Mouse (Mus musculus) neural tube, embryonic 15.5 days (tissue): ENCODE data around the gene Atxn7l3. TPM values are rescaled to one million over a fixed set of nuclear protein-coding genes. Genes with fewer than 3 reads are reported as not detected.
A peak's percentile ranks its signal among the peaks of the same experiment; 100 is the strongest.

Experiments used
- ATAC-seq: fragments of 200-750 bp; cut with Nextera tagmentation; 2 replicates; pipeline ENCODE4 v1.8.0; 2017; ENCODE audit warnings: mild to moderate bottlenecking, moderate TSS enrichment, moderate library complexity; ENCODE audit not compliant: low FRiP score
- H3K27ac ChIP-seq: fragments of 300-500 bp; sonication (generic); replicated peaks from 2 replicates; pipeline ENCODE4 v1.5.1; 2015; ENCODE audit warnings: mild to moderate bottlenecking, inconsistent platforms
- H3K27me3 ChIP-seq: fragments of 300-500 bp; sonication (generic); replicated peaks from 2 replicates; pipeline ENCODE4 v1.6.1; 2015; ENCODE audit warnings: inconsistent platforms
- H3K36me3 ChIP-seq: fragments of 300-500 bp; sonication (generic); 2 replicates; pipeline ENCODE4 v1.6.1; 2015; ENCODE audit warnings: inconsistent platforms
- H3K4me1 ChIP-seq: fragments of 300-500 bp; sonication (generic); 2 replicates; pipeline ENCODE4 v1.6.1; 2015; ENCODE audit warnings: inconsistent platforms
- H3K4me2 ChIP-seq: fragments of 300-500 bp; sonication (generic); 2 replicates; pipeline ENCODE4 v1.6.1; 2015; ENCODE audit warnings: inconsistent platforms, mild to moderate bottlenecking, moderate library complexity
- H3K4me3 ChIP-seq: fragments of 300-500 bp; sonication (generic); replicated peaks from 2 replicates; pipeline ENCODE4 v1.5.1; 2015; ENCODE audit warnings: mild to moderate bottlenecking, inconsistent platforms
- H3K9ac ChIP-seq: fragments of 300-500 bp; sonication (generic); replicated peaks from 2 replicates; pipeline ENCODE4 v1.6.1; 2015; ENCODE audit warnings: mild to moderate bottlenecking, inconsistent platforms
- H3K9me3 ChIP-seq: fragments of 300-500 bp; sonication (generic); replicated peaks from 2 replicates; pipeline ENCODE4 v1.6.1; 2016; ENCODE audit warnings: inconsistent platforms
- WGBS: fragments of 180-500 bp; shearing (Covaris S2); methylation state at CpG from one replicate; pipeline ENCODE4 v1.1.7; 2015; ENCODE audit warnings: mixed read lengths; 5-methylcytosine and 5-hydroxymethylcytosine counted together
- polyA plus RNA-seq: library from polyadenylated mRNA; unstranded; fragments of >200 nt; fragmentation: Nextera tagmentation; extraction: Ambion mirVana; gene quantifications from 2 replicates; pipeline ENCODE4 v1.2.1, GENCODE M21; 2015

The Atxn7l3 gene
- polyA plus RNA-seq, 1 experiment from 2014 or later: 28.1 TPM

DNA sequence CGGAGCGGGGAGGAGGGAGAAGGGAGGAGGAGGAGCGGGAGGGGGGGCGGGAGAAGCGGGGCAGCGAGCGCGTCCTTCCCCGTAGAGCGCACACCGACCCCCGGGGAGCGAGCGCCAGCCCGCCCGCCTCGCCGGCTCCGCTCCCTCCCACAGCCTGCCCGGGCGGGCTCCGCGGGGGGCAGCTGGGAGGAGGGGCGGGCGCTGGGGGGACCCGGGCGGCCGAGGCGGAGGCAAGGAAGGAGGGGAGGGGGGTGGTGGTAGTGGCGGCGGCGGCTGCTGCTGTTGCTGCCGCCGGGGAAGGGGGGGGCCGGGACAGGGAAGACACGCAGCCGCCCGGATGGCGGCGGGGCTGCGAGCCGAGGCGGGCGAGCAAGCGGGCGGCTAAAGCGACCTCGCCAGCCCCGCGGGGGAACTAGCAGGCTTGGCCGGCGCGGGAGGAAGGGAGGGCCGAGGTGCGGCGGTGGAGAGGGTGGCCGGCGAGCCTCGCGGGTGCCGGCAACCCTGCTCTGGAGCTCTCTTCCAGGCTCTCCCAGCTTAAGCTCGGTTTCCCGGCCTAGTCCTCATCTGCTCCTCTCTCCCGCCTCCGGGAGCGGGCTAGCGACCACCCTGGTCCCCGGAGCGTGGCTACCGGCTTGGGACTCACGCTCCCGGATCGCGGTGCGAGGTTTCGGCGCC, 21.6 kb upstream of the Atxn7l3 start:
- H3K4me2 ChIP-seq: peak overlapping the region; percentile 84

DNA sequence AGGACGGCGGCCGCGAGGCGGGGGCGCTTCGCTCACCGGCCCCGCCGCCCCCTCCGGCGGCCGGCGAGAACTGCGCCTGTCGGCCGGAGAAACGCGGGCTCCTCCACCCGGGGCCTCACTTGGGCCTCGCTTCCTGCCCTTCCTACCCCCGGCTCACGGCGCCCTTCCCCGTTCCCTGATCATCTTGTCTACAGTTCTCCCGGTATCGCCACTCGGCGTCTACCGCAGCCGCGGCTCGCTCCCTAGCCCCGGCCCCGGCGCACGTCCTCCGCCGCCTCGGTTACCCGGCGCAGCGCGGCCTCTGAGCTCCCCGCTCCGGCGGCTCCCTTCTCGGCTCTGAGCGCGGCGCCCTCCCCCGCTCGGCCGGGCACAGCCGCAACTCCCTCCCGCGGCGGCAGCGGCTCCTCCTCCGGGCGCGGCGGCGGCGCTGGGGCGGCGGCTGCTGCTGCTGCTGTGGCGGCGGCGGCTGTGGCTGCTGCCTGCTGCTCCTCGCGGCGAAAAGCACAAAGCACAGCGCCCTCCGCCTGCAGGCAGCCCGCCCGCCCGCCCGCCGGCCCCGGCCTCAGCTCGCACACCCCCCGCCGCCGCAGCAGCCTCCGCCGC, 21.0 kb upstream of the Atxn7l3 start:
- WGBS: under 1% methylated on average over 50 of the region's 87 CpGs
- Histone ChIP-seq H3K9ac (peak overlapping the region; percentile 97), H3K27ac (peak overlapping the region; percentile 98), H3K9me3 (no peaks in the 10 kb centered on the region), H3K27me3 (no peaks in the 10 kb centered on the region), H3K4me2 (peak overlapping the region; percentile 84), H3K36me3 (peaks cover 28% of the 10 kb centered on the region), H3K4me1 (peaks cover 26% of the 10 kb centered on the region), H3K4me3 (peak overlapping the region; percentile 97)
- peak; percentile 14; the same call in 1 of the 2 replicates for ATAC-seq

More for the DNA sequence above, 21.6 kb upstream of the Atxn7l3 start:
- H3K9me3 ChIP-seq: no peaks in the 10 kb centered on the region
- H3K4me1 ChIP-seq: peaks cover 26% of the 10 kb centered on the region
- peak overlapping the region; percentile 98 for H3K27ac ChIP-seq
- peaks cover 21% of the 10 kb centered on the region for H3K36me3 ChIP-seq
- WGBS: under 1% methylated on average over 48 of the region's 77 CpGs
- H3K4me3 ChIP-seq: peak overlapping the region; percentile 97
- H3K9ac ChIP-seq: peak overlapping the region; percentile 97
- peak; percentile 37 for ATAC-seq
- H3K27me3 ChIP-seq: no peaks in the 10 kb centered on the region

DNA sequence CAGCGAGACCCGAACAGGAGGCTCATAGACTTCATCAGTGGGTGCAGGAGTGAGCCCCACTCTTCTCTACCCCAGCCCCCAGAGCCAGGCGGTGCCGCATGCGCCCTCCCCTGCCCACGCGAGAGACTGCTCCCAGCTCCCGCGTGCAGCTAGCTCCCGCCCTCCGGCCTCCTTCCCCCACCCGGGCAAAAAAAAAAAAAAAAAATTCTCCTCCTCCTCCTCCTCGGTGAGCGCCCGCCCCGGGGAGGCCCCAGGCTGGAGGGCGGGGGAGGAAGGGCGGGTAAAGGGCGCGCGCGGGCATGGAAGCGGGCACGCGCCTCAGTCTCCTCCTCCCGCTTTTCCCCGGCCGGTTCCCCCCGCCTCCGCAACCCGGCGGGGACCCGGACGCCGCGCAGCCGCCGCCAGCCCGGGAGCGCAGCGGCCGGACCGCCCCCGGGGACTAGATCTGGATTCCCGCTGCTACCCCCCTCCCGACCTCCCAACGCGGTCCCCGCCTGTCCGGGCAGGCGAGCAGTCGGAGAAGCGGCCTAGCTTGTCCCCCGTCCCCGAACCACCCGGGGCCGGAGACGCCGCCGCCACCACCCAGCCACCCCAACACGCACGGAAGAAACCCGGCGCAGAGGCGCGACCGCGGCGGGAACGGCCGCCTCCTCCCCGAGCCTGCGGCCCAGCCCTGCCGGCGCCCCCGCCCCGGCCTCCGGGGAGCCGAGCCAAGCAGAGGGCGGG, 20.3 kb upstream of the Atxn7l3 start:
- Histone ChIP-seq H3K27ac (peak overlapping the region; percentile 98), H3K9me3 (no peaks in the 10 kb centered on the region), H3K4me1 (peaks cover 26% of the 10 kb centered on the region), H3K4me3 (peak overlapping the region; percentile 97), H3K4me2 (peak overlapping the region; percentile 84), H3K36me3 (peaks cover 34% of the 10 kb centered on the region), H3K9ac (peak overlapping the region; percentile 97), H3K27me3 (no peaks in the 10 kb centered on the region)
- peak; percentile 48 for ATAC-seq
- WGBS: under 1% methylated on average over 62 of the region's 80 CpGs

DNA sequence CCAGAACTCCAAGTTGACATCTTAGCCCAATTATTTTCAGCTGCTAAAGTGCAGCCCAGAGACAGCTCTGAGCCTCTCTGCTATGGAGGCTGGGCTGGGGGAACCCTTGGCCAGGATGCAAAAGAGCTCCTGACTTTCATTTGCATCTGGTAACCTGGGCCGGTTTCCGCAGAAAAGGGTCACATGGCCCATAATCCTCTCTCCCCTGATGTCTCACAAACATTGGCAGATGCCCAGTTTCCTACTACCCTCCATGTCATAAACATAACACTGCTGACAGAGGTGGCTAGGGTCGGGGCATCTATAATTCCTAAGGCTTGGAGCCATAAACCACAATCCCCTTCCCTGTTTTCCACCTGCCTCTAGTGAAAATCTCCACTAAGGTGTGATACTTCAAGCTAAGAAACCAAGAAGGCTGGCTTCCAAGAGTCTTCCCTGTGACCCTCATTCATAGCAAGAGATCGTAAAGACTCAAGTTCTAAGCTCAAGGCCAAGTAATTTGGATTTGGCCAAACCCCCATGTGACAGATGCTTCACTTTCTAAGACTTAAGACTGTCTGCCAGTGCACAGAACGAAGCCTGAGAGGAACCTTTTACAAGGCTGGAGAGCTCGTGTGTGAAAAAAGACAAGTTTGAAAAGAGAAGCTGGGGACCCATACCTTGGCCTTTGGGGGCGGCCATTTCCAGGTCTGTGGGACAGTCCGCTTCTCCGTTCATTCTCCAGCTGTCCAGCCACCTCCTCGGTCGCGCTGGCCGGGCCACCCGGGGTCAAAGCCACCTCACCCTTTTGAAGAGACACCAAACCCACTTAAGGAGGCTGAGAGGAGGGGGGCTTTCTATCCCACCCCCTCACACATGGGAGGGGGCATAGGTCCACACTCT, 19.5 kb upstream of the Atxn7l3 start:
- H3K9me3 ChIP-seq: no peaks in the 10 kb centered on the region
- peak overlapping the region; percentile 97 for H3K9ac ChIP-seq
- H3K4me3 ChIP-seq: peak overlapping the region; percentile 97
- no peak for ATAC-seq
- peak overlapping the region; percentile 84 for H3K4me2 ChIP-seq
- WGBS: 10% methylated on average over 14 of the region's 14 CpGs
- no peaks in the 10 kb centered on the region for H3K27me3 ChIP-seq
- H3K4me1 ChIP-seq: peaks cover 22% of the 10 kb centered on the region
- peaks cover 37% of the 10 kb centered on the region for H3K36me3 ChIP-seq
- peak overlapping the region; percentile 98 for H3K27ac ChIP-seq

DNA sequence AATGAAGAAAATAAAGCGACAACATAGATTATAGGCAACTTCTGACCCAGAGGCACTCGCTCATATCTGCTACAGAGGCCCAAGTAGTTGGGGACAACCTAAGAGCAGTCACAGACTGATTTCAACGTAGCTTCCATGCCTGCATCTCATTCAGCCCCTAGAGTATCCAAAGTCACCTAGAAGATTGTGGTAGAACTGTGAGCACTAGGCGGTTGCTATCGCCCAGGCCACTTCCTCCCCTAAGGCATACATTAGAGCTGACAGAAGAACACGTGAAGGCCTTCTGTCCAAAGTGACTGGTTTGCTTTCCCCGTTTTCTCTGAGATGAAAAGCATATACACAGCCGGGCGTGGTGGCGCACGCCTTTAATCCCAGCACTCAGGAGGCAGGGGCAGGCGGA, 17.9 kb upstream of the Atxn7l3 start:
- Histone ChIP-seq H3K9ac (no peak overlapping the region), H3K4me1 (peaks cover 23% of the 10 kb centered on the region), H3K27me3 (no peaks in the 10 kb centered on the region), H3K4me2 (no peak overlapping the region), H3K9me3 (no peaks in the 10 kb centered on the region), H3K27ac (no peak overlapping the region), H3K36me3 (peaks cover 48% of the 10 kb centered on the region), H3K4me3 (no peak overlapping the region)
- no peak for ATAC-seq
- WGBS: 89% methylated on average over 12 of the region's 12 CpGs

DNA sequence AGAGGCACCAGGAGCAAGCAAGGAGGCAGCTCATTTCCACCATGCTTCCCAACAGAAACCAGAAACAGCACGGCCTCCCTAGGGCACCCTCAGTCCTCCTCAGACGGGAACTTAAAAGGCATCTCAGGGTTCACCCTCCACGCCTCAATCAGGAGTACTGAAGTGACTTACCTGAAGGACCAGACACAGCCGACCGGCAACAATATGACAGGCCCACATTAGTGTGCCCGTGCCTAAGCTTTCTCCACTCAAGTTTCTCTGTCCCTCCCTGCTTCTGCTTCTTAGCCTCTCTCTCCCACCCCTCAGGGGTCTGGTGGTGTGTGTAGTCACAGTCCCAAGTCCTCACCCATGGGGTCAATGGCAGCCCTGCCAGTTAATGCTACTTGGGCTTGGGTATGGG, 16.2 kb upstream of the Atxn7l3 start:
- H3K9me3 ChIP-seq: no peaks in the 10 kb centered on the region
- H3K4me3 ChIP-seq: no peak overlapping the region
- ATAC-seq: no peak
- H3K36me3 ChIP-seq: peaks cover 55% of the 10 kb centered on the region
- peaks cover 31% of the 10 kb centered on the region for H3K4me1 ChIP-seq
- no peak overlapping the region for H3K4me2 ChIP-seq
- no peak overlapping the region for H3K9ac ChIP-seq
- WGBS: 87% methylated on average over 6 of the region's 6 CpGs
- no peaks in the 10 kb centered on the region for H3K27me3 ChIP-seq
- H3K27ac ChIP-seq: no peak overlapping the region

DNA sequence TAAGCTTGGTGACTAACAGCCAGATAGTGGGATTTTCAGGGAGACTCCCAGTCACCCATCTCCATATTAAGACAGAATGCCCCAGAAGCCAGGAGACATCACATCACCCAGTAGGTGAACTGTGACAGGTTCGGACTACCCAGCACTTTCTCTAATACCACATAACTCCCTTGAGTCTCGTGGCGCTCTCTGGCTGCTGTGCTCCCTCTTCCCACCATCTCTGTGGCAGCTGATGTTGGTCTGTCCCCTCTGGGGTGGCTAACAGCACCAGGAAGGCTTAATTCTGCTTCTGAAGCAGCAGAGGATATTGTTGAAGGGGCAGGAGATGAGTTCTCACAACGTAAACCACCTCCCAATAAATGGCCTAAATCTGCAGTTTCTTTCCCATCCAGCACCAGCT, 15.5 kb upstream of the Atxn7l3 start:
- Histone ChIP-seq H3K36me3 (peaks cover 61% of the 10 kb centered on the region), H3K27me3 (no peaks in the 10 kb centered on the region), H3K9ac (no peak overlapping the region)

DNA sequence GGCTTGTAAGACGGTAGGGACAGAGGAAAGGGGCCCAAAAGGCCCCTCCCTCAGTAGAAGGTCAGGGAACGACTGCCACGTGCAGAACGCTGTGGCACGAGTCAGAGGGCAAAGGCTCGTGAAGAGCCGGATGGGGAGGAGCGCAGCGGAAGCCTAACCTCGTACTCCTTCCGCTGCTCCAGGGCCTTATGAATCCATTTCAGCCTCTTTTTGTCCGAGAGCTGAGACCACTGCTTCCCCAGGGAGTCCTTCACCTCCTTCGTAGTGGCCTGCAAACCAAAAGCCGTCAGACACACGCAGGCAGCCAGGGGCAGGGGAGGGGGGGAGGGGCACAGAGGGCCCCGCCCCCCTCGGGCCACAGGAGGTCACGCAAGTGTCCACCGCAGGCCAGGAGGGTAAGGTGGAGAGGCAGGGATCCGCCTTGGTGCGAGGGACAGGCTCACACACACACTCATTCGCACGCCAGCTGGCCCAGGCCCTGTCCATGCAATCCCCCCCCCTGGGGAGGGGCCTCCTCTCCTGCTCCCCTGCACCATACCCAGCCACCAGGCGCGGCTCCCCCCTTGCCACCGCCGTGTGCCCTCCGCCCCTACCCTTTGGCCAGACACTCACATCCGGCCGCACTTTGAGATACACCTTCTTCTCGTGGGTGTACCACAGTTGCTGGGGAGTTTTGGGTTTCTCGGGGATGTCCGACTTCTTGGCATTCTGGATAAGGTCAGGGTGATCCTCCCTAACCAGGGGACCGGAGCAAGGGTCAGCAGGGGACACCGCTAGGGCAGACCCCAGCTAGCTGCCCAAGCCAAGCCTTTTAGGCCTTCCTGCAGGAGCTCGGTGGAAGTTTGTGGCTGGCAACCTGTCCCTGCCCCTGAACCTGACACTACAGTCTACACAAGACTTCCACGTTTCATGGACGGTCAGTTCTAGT, 14.6 kb upstream of the Atxn7l3 start:
- Histone ChIP-seq H3K27me3 (no peaks in the 10 kb centered on the region), H3K27ac (no peak overlapping the region), H3K4me2 (no peak overlapping the region), H3K9me3 (no peaks in the 10 kb centered on the region), H3K36me3 (peaks cover 70% of the 10 kb centered on the region), H3K4me1 (peaks cover 26% of the 10 kb centered on the region), H3K4me3 (no peak overlapping the region), H3K9ac (no peak overlapping the region)
- WGBS: 44% methylated on average over 38 of the region's 38 CpGs
- ATAC-seq: no peak

More for the DNA sequence above, 15.5 kb upstream of the Atxn7l3 start:
- no peaks in the 10 kb centered on the region for H3K9me3 ChIP-seq
- peaks cover 31% of the 10 kb centered on the region for H3K4me1 ChIP-seq
- no peak overlapping the region for H3K4me2 ChIP-seq
- no peak overlapping the region for H3K4me3 ChIP-seq
- ATAC-seq: no peak
- WGBS: 85% methylated on average over 4 of the region's 4 CpGs
- no peak overlapping the region for H3K27ac ChIP-seq

DNA sequence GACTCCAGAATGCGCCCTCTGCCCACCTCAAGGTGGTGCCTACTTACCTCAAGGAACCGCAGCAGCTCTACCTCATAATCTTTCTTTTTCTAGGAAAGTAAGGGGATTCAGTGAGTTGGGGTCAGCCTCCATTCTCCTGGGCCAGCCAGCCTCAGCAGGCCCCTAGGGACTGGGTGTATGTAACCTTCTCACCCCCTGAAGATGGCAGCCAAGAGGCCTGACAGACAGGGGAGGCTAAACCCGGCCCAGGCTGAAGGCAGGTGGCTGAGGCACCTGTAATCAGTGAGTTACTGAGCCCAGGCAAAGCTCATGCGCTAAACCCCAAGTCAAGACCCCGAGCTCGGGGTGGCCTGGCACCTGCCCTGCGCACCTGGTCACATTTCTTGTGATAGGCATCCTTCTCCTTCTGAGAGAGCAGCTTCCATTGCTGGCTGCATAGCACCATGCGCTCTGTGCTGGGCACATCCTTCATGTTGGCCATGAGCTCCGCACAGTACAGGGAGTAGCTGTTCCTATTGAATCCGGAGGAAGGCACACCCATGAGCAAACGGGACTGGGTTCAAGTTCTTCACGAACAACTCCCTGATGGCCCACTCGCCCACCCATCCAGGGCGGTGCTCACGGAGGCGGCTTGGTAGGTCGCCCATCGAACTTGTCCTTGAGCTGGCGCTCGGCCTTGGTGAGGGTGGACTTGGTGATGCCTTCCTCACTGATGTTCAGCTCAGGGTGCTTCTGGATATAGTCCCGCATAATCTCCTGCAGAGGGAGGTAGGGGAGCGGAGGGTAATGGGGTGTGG, 13.6 kb upstream of the Atxn7l3 start:
- H3K36me3 ChIP-seq: peaks cover 70% of the 10 kb centered on the region

DNA sequence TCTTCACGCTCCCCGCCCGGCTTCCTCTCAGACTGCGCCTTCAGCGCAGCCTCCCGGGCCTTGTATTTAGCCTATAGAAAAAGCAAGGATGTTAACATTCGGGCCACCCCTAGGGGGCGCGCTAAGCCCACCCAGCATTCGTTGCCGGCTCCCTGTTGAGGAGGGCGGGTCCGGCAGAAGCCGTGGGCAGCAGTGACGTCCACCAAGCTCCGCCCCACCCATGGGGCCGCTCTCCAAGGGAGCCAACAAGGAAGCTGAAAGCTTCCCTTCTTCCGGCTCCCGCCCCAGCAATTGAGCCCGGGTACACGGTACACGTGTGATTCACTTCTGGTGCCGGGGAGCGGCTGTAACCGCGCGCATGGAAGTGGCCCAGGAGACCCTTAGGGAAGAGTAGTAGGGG, 12.5 kb upstream of the Atxn7l3 start:
- Histone ChIP-seq H3K27me3 (no peaks in the 10 kb centered on the region), H3K36me3 (peaks cover 60% of the 10 kb centered on the region), H3K9ac (peak overlapping the region; percentile 43; the same call in 1 of the 2 replicates), H3K4me1 (peaks cover 16% of the 10 kb centered on the region), H3K4me2 (peak overlapping the region; percentile 56), H3K27ac (peak overlapping the region; percentile 77), H3K9me3 (no peaks in the 10 kb centered on the region), H3K4me3 (peak overlapping the region; percentile 27)
- ATAC-seq: peak; percentile 91
- WGBS: under 1% methylated on average over 27 of the region's 27 CpGs

More for the DNA sequence above, 13.6 kb upstream of the Atxn7l3 start:
- peaks cover 16% of the 10 kb centered on the region for H3K4me1 ChIP-seq
- H3K4me2 ChIP-seq: peak overlapping the region; percentile 56
- H3K27me3 ChIP-seq: no peaks in the 10 kb centered on the region
- no peak overlapping the region for H3K4me3 ChIP-seq
- no peaks in the 10 kb centered on the region for H3K9me3 ChIP-seq
- no peak overlapping the region for H3K27ac ChIP-seq
- H3K9ac ChIP-seq: 0 out of 2 replicates have a peak overlapping the region, but pooled peaks have one; percentile 43
- peak; percentile 36 for ATAC-seq
- 91% methylated on average over 22 of the region's 22 CpGs for WGBS
